Mouse (Mus musculus): ENCODE data around the gene Foxred2.

- TF ChIP-seq CTCF (IDR thresholded peaks at IDR 0.05; ENCODE audit: insufficient read depth, low read length) (no peak), POLR2A (IDR thresholded peaks at IDR 0.05; ENCODE audit: borderline replicate concordance, extremely low read depth, low read depth, low read length) (no peak)
Measured at GRCm38 (mm10) chr15:77931689-77932016, 24.9 kb downstream of the Foxred2 start.
